Mouse (Mus musculus) erythroblast, embryonic 14.5 days (primary cell): ENCODE data around the gene Usf1. TPM values are rescaled to one million over a fixed set of nuclear protein-coding genes. Genes with fewer than 3 reads are reported as not detected.

ENCODE experiments used
- H3K27me3 ChIP-seq: 2 replicates; pipeline ENCODE4 v1.6.1; 2012; ENCODE audit warnings: inconsistent platforms; ENCODE audit not compliant: control insufficient read depth
- H3K36me3 ChIP-seq: 2 replicates; pipeline ENCODE4 v1.6.1; 2012; ENCODE audit warnings: mild to moderate bottlenecking, inconsistent platforms; ENCODE audit not compliant: control insufficient read depth
- H3K4me1 ChIP-seq: 2 replicates; pipeline ENCODE4 v1.6.1; 2012; ENCODE audit warnings: inconsistent platforms; ENCODE audit not compliant: control insufficient read depth
- H3K4me3 ChIP-seq: replicated peaks from 2 replicates; pipeline ENCODE3; 2012; ENCODE audit warnings: moderate library complexity, mild to moderate bottlenecking, inconsistent platforms
- H3K9me3 ChIP-seq: 2 replicates; pipeline ENCODE4 v1.6.1; 2012; ENCODE audit warnings: low read length, inconsistent platforms, mixed read lengths; ENCODE audit not compliant: control insufficient read depth
- GATA1 ChIP-seq: IDR thresholded peaks from 2 replicates; pipeline ENCODE4 v1.6.1; 2012; ENCODE audit warnings: low read length, inconsistent platforms, mixed read lengths
- TAL1 ChIP-seq: IDR thresholded peaks from 3 replicates; pipeline ENCODE4 v1.6.1; 2012; ENCODE audit warnings: low read length, inconsistent platforms, mixed read lengths
- polyA plus RNA-seq: library from polyadenylated mRNA; stranded (reverse); fragments of >175 nt; gene quantifications from 2 replicates; pipeline ENCODE4 v1.2.3, GENCODE M21; 2012

Gene Usf1
- polyA plus RNA-seq, 1 experiment, result 1.2 TPM

- peaks cover 21% of the 10 kb centered on the region for H3K27me3 ChIP-seq
- H3K4me1 ChIP-seq, result peaks cover 2% of the 10 kb centered on the region
- TF ChIP-seq GATA1 (no peak), TAL1 (no peak)
- H3K4me3 ChIP-seq, result no peak overlapping the region
- no peaks in the 10 kb centered on the region for H3K9me3 ChIP-seq
- H3K36me3 ChIP-seq, result no peaks in the 10 kb centered on the region
Observed at GRCm38 (mm10) chr1:171432158-171432557, 21.0 kb downstream of the Usf1 start.

GRCm38 (mm10) chr1:171435288-171435814, 24.2 kb downstream of the Usf1 start:
- Histone ChIP-seq H3K27me3 (peaks cover 53% of the 10 kb centered on the region), H3K4me1 (peaks cover 9% of the 10 kb centered on the region)

GRCm38 (mm10) chr1:171435974-171436373, 24.9 kb downstream of the Usf1 start:
- H3K27me3 ChIP-seq, result peaks cover 60% of the 10 kb centered on the region
- H3K4me1 ChIP-seq, result peaks cover 9% of the 10 kb centered on the region
- TF ChIP-seq TAL1 (no peak), GATA1 (no peak)

More at GRCm38 (mm10) chr1:171435288-171435814, 24.2 kb downstream of the Usf1 start:
- Histone ChIP-seq H3K9me3 (no peaks in the 10 kb centered on the region; the same call in 1 of the 2 replicates), H3K36me3 (no peaks in the 10 kb centered on the region), H3K4me3 (no peak overlapping the region)
- no peak for TF ChIP-seq TAL1
- TF ChIP-seq GATA1, result no peak

GRCm38 (mm10) chr1:171437264-171438013, 26.3 kb downstream of the Usf1 start, which contains the start of gene F11r:
F11r (plus strand) TSS chr1:171437535.
- no peak for TF ChIP-seq TAL1
- TF ChIP-seq GATA1, result no peak
- Histone ChIP-seq H3K27me3 (peaks cover 72% of the 10 kb centered on the region), H3K4me3 (peak within 1 kb of the TSS; percentile 47), H3K36me3 (no peaks in the 10 kb centered on the region), H3K4me1 (peaks cover 11% of the 10 kb centered on the region), H3K9me3 (no peaks in the 10 kb centered on the region; the same call in 1 of the 2 replicates)

More at GRCm38 (mm10) chr1:171435974-171436373, 24.9 kb downstream of the Usf1 start:
- Histone ChIP-seq H3K9me3 (no peaks in the 10 kb centered on the region; the same call in 1 of the 2 replicates), H3K36me3 (no peaks in the 10 kb centered on the region), H3K4me3 (no peak overlapping the region)

- TF ChIP-seq GATA1 (no peak), TAL1 (no peak)
- H3K9me3 ChIP-seq, result no peaks in the 10 kb centered on the region; the same call in 1 of the 2 replicates
- H3K27me3 ChIP-seq, result peaks cover 76% of the 10 kb centered on the region
- peak overlapping the region; percentile 47 for H3K4me3 ChIP-seq
- peaks cover 11% of the 10 kb centered on the region for H3K4me1 ChIP-seq
- H3K36me3 ChIP-seq, result no peaks in the 10 kb centered on the region
Observed at GRCm38 (mm10) chr1:171438014-171438670, 27.0 kb downstream of the Usf1 start.

- H3K27me3 ChIP-seq, result peaks cover 76% of the 10 kb centered on the region
- H3K9me3 ChIP-seq, result peaks cover 5% of the 10 kb centered on the region
- H3K4me1 ChIP-seq, result peaks cover 11% of the 10 kb centered on the region
- no peak for TF ChIP-seq GATA1
- TF ChIP-seq TAL1, result no peak
- H3K36me3 ChIP-seq, result no peaks in the 10 kb centered on the region; the same call in 1 of the 2 replicates
- no peak overlapping the region for H3K4me3 ChIP-seq
Observed at GRCm38 (mm10) chr1:171439072-171439471, 28.0 kb downstream of the Usf1 start.

GRCm38 (mm10) chr1:171440025-171440725, 29.1 kb downstream of the Usf1 start:
- Histone ChIP-seq H3K27me3 (peaks cover 73% of the 10 kb centered on the region), H3K4me3 (no peak overlapping the region)

GRCm38 (mm10) chr1:171441466-171442412, 30.6 kb downstream of the Usf1 start:
- TF ChIP-seq TAL1 (no peak), GATA1 (no peak)
- Histone ChIP-seq H3K9me3 (peaks cover 5% of the 10 kb centered on the region), H3K4me1 (peaks cover 11% of the 10 kb centered on the region), H3K4me3 (no peak overlapping the region), H3K36me3 (no peaks in the 10 kb centered on the region; the same call in 1 of the 2 replicates), H3K27me3 (peaks cover 59% of the 10 kb centered on the region)

More at GRCm38 (mm10) chr1:171440025-171440725, 29.1 kb downstream of the Usf1 start:
- H3K4me1 ChIP-seq, result peaks cover 11% of the 10 kb centered on the region
- H3K36me3 ChIP-seq, result no peaks in the 10 kb centered on the region; the same call in 1 of the 2 replicates
- TF ChIP-seq GATA1 (no peak), TAL1 (no peak)
- peaks cover 5% of the 10 kb centered on the region for H3K9me3 ChIP-seq
